Mouse (Mus musculus): ENCODE results near the gene Lipo4. TPM values are rescaled to one million over a fixed set of nuclear protein-coding genes. Genes with fewer than 3 reads are reported as not detected.
"Not testable (repeated sequence)": the region's sequence is repeated elsewhere in the genome, so short reads cannot be mapped to it uniquely, and the experiment has no call there.

Gene Lipo4
- under 1 TPM; 0.20 to 0.21 TPM for total RNA-seq (2021)
- polyA plus RNA-seq (2012; rRNA removed): not detected in 2 replicates
- long read RNA-seq: 0 reads

- Histone ChIP-seq H3K36me3 (ENCODE audit: control insufficient read depth, insufficient read depth, low read length) (no peaks in the 10 kb centered on the region), H3K27me3 (ENCODE audit: control insufficient read depth, insufficient read depth, low read length) (no peaks in the 10 kb centered on the region), H3K4me3 (no peak within 1 kb of the TSS), H3K27ac (no peak within 1 kb of the TSS), H3K9ac (ENCODE audit: low read depth, low read length) (no peak within 1 kb of the TSS), H3K4me1 (ENCODE audit: control insufficient read depth, insufficient read depth, low read length) (no peaks in the 10 kb centered on the region), H3K79me2 (replicated peaks; ENCODE audit: control insufficient read depth, insufficient read depth, low read length) (no peaks in the 10 kb centered on the region)
- no peak for DNase-seq
- no peak for TF ChIP-seq EP300 (IDR thresholded peaks at IDR 0.05; ENCODE audit: insufficient read depth, low read depth, low read length)
- TF ChIP-seq CTCF (IDR thresholded peaks at IDR 0.05): no peak
- no peak for TF ChIP-seq POLR2A (IDR thresholded peaks at IDR 0.05; ENCODE audit: insufficient read depth, low read depth, low read length)
- intact Hi-C loops (cut with DNase I): no loop called here
These were observed at the start of gene Lipo4 for GRCm38 (mm10) chr19:33517680-33518079. TSS of gene Lipo4 (minus strand) at chr19:33517780.

DNA sequence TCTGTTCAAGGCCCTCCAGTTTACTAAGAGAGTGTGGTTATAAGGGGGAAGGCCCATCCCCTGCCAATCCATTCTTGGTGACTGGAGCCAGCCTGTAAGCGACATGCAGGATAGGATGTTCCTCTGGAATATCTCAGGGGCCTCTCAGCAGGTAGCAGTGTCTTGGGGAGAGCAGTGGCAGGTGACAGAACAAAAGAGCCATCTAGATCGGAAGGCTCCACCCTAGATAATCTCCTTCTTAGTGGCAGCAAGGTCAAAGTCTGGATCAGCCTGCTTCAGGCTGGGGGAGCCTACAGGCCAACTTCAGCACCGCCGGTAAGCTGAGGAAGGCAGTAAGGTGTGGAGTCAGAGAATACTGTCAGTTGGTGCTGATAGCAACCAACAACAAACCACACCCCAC lies 61.2 kb downstream of the Lipo4 start:
- intact Hi-C loops (cut with DNase I): not testable (repeated sequence)

DNA sequence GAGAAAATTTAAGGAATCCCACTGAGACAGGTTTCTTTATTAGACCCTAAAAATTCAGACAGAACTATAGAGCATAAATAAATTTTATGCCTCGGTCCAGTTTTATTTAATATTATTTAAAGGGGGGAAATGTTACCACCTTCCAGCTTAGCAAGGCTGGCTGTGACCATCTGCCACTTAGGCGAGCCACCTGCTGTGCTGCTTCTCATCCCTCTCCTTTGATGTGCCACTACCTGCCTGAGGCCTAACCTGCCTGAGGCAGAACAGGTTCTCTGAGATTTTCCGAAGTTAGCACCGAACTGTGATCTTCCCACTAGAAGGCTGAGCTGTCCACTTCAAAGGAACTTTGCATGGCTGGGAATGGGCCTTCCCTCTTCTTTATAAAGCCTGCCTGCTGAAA lies 63.9 kb downstream of the Lipo4 start:
- Histone ChIP-seq H3K9ac (ENCODE audit: low read depth, low read length) (no peak overlapping the region), H3K4me3 (no peak overlapping the region), H3K36me3 (ENCODE audit: control insufficient read depth, insufficient read depth, low read length) (no peaks in the 10 kb centered on the region), H3K79me2 (replicated peaks; ENCODE audit: control insufficient read depth, insufficient read depth, low read length) (no peaks in the 10 kb centered on the region), H3K27me3 (ENCODE audit: control insufficient read depth, insufficient read depth, low read length) (no peaks in the 10 kb centered on the region), H3K4me1 (ENCODE audit: control insufficient read depth, insufficient read depth, low read length) (no peaks in the 10 kb centered on the region), H3K27ac (no peak overlapping the region)
- 73% methylated on average over 4 of the region's 4 CpGs for WGBS
- no peak for TF ChIP-seq POLR2A (IDR thresholded peaks at IDR 0.05; ENCODE audit: insufficient read depth, low read depth, low read length)
- TF ChIP-seq EP300 (IDR thresholded peaks at IDR 0.05; ENCODE audit: insufficient read depth, low read depth, low read length): no peak
- no peak for TF ChIP-seq CTCF (IDR thresholded peaks at IDR 0.05)
- DNase-seq: no peak
- intact Hi-C loops (cut with DNase I): no loop called here

More for the DNA sequence above, 61.2 kb downstream of the Lipo4 start:
- not testable (repeated sequence) for H3K27me3 ChIP-seq (ENCODE audit: control insufficient read depth, insufficient read depth, low read length); H3K79me2 ChIP-seq (replicated peaks; ENCODE audit: control insufficient read depth, insufficient read depth, low read length); H3K27ac ChIP-seq; H3K9ac ChIP-seq (ENCODE audit: low read depth, low read length); H3K36me3 ChIP-seq (ENCODE audit: control insufficient read depth, insufficient read depth, low read length); H3K4me1 ChIP-seq (ENCODE audit: control insufficient read depth, insufficient read depth, low read length); H3K4me3 ChIP-seq; DNase-seq
- WGBS: 41% methylated on average over 4 of the region's 4 CpGs

Other genes starting within 250 kb of the Lipo4 start
- gene Rnls, start 125.5 kb downstream of the Lipo4 start, total RNA-seq (2021): 10 to 100 TPM; 13.5 to 15.3 TPM
- 5.6 and 18.2 TPM in 2 replicates for gene Rnls, start 125.5 kb downstream of the Lipo4 start, polyA plus RNA-seq (2012; rRNA removed)
- gene Gm8978, start 107.5 kb upstream of the Lipo4 start, total RNA-seq (2021): not detected
- not detected in 2 replicates for gene Gm8978, start 107.5 kb upstream of the Lipo4 start, polyA plus RNA-seq (2012; rRNA removed)
- gene Lipo2, start 233.6 kb upstream of the Lipo4 start, total RNA-seq (2021): under 1 TPM; 0.18 to 0.23 TPM
- 0.06 and 0.26 TPM in 2 replicates for gene Lipo2, start 233.6 kb upstream of the Lipo4 start, polyA plus RNA-seq (2012; rRNA removed)
- gene Lipo3, start 244.2 kb upstream of the Lipo4 start, total RNA-seq (2021): 1 to 10 TPM; 7.5 to 7.7 TPM
- 2.5 and 4.9 TPM in 2 replicates for gene Lipo3, start 244.2 kb upstream of the Lipo4 start, polyA plus RNA-seq (2012; rRNA removed)

All from heart, adult 2 months (tissue).